Mouse (Mus musculus) megakaryocyte, embryonic 14.5 days (primary cell): ENCODE measurements around the gene Hmga1b.
"Not testable (repeated sequence)": the region's sequence is repeated elsewhere in the genome, so short reads cannot be mapped to it uniquely, and the experiment has no call there.

Experiments
- FLI1 ChIP-seq: IDR thresholded peaks from 2 replicates; pipeline ENCODE4 v1.6.1; 2012; ENCODE audit warnings: low read length, inconsistent platforms, mixed read lengths
- GATA1 ChIP-seq: IDR thresholded peaks from 3 replicates; pipeline ENCODE4 v1.6.1; 2012; ENCODE audit warnings: mixed read lengths, low read length, inconsistent platforms, borderline replicate concordance

DNA sequence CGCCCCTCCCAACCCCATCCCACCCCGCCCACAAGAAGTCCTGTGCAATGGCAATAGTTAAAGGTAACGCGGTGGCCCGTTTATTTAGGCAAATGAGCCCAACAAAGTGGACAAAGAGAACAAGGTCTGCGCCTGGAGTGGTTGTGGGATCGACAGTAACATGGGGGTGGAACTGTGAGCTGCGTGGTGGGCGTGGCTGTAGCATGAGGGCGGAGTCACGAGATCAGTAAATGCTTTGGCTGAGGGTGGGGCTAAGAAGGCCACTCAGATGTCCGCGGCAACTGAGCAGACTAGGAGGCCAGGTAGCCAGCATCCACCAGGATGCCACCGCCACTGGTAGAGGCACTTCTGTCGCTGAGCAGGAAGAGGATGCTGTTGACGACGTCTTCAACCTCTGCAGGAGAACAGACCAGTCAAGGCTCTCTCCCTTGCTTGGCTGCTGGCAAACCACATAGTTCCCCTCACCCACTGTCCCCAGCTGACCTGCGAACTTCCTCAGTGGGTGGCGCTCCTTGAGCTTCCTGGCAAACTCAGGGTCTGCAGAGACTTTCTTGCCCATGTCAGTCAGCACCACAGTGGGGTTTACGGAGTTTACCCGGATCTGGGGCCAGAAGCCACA, 33.1 kb upstream of the Hmga1b start:
- TF ChIP-seq GATA1, FLI1: not testable (repeated sequence)
